Mouse (Mus musculus): ENCODE results near the gene Cryga. TPM values are rescaled to one million over a fixed set of nuclear protein-coding genes. Genes with fewer than 3 reads are reported as not detected.
A peak's percentile ranks its signal among the peaks of the same experiment; 100 is the strongest.

Cryga gene
- total and polyA plus RNA-seq, 2 experiments from 2014 or later = 0.44 TPM; not detected in 1

DNA sequence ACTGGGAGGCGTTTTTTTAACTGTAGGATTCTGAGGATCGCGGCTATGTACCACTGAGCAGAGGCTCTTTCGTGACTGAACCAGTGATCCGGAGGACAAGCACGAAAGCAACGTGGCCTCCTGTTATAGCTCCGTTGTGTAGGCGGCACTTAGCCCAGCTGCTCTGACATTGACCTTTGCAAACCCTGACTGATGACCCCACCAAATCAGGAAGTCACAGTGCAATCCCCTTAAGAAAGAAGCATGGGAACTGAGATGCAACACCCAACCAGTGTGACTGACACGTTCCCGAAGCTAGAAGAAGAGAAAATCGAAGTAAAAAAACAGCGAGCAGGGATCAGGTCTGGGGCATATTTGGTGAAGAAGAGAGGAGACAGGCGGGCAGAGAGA, 9.6 kb upstream of the Cryga start:
- no peak overlapping the region for H3K9ac ChIP-seq

DNA sequence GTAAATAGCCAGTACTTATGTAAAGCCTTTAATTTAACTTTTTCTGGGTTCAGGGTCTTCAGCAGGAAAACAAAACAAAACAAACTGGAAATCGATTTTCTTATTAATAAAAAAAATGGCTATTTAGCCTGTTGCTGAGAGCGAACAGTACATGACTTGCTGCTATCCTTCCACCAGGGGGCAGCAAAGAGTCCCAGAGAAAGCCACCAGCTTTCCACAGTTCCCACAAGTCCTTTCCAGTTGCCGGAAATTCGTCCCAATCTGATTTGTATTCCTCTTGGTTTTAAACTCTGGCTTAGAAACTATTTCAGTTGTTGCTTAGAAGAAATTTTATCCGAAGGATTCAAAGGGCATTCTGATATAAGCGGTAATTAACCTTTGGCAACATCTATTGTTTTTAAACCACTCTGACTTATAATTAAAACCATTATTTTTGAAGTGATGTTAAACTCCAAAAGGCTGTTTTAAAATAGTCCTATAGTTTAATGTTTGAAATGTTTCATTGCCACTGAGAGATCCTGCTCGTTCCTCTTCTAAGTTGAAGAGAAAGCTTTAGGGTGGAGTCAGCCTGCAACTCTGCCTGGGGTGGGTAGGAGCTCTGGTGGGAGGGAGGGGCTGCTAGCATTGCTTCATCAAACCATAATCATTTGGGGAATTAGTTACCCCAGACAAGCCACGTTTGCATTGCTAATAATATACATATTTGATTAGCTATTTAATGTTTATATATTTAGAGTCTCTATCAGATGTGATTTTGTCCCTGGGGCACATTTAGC, 9.0 kb upstream of the Cryga start:
- peak; percentile 90 for TF ChIP-seq CTCF (IDR thresholded peaks at IDR 0.05; ENCODE audit: low read depth)
- Histone ChIP-seq H3K4me3 (ENCODE audit: low read depth, low read length) (no peak overlapping the region), H3K27ac (ENCODE audit: low read depth, low read length) (no peak overlapping the region), H3K4me1 (ENCODE audit: insufficient read depth) (no peaks in the 10 kb centered on the region), H3K27me3 (ENCODE audit: insufficient read depth, low read length) (no peaks in the 10 kb centered on the region), H3K9me3 (ENCODE audit: low read length) (no peaks in the 10 kb centered on the region), H3K36me3 (ENCODE audit: insufficient read depth) (no peaks in the 10 kb centered on the region), H3K9ac (no peak overlapping the region), H3K4me2 (ENCODE audit: low read depth) (no peak overlapping the region; the same call in 1 of the 2 replicates)
- DNase-seq (peak; percentile 90), ATAC-seq (peak; percentile 84)
- WGBS = 11% methylated on average over 8 of the region's 8 CpGs

More for the DNA sequence above, 9.6 kb upstream of the Cryga start:
- no peak overlapping the region for H3K27ac ChIP-seq (ENCODE audit: low read depth, low read length)
- no peak for ATAC-seq
- H3K27me3 ChIP-seq (ENCODE audit: insufficient read depth, low read length) = no peaks in the 10 kb centered on the region
- WGBS = 77% methylated on average over 14 of the region's 14 CpGs
- no peak overlapping the region for H3K4me3 ChIP-seq (ENCODE audit: low read depth, low read length)
- H3K36me3 ChIP-seq (ENCODE audit: insufficient read depth) = no peaks in the 10 kb centered on the region
- no peak overlapping the region; the same call in 1 of the 2 replicates for H3K4me2 ChIP-seq (ENCODE audit: low read depth)
- DNase-seq = no peak
- no peaks in the 10 kb centered on the region for H3K4me1 ChIP-seq (ENCODE audit: insufficient read depth)
- H3K9me3 ChIP-seq (ENCODE audit: low read length) = no peaks in the 10 kb centered on the region
- TF ChIP-seq CTCF (IDR thresholded peaks at IDR 0.05; ENCODE audit: low read depth) = no peak

DNA sequence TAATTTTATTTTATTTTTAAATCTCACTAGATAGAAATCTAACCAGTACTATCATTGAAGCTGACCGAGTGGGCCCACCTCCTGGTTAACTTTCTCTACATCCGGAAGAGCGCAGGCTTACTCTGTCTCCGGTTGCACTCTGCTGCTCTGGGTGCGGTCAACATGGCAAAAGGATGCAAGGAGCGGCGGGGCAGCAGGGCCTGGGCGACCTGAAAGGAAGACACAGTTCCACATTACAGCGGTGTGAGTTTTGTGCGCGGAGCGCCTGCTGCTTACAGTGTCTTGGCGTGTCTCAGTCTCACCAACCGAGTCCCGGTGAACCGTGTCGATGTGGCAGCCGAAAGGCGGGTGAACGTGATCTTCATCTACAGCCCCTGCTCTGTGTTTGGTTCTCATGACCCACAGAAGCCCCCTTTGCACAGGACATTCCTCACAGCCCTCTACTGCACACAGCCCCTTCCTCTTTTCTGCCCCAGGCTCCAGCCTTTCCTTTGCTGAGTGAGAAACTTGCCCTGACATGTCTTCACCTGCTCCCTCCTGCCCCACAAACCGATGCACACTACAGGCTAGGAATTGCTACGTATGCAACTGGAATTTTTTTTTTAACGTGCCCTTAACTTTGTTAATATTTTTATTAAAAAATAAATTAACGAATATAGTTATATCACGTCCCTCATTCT, 6.7 kb upstream of the Cryga start:
- H3K4me1 ChIP-seq (ENCODE audit: insufficient read depth) = no peaks in the 10 kb centered on the region
- H3K27me3 ChIP-seq (ENCODE audit: insufficient read depth, low read length) = no peaks in the 10 kb centered on the region
- H3K27ac ChIP-seq (ENCODE audit: low read depth, low read length) = no peak overlapping the region
- H3K9ac ChIP-seq = no peak overlapping the region
- DNase-seq (no peak), ATAC-seq (no peak)
- H3K9me3 ChIP-seq (ENCODE audit: low read length) = no peaks in the 10 kb centered on the region
- no peak overlapping the region for H3K4me3 ChIP-seq (ENCODE audit: low read depth, low read length)
- H3K36me3 ChIP-seq (ENCODE audit: insufficient read depth) = no peaks in the 10 kb centered on the region
- H3K4me2 ChIP-seq (ENCODE audit: low read depth) = no peak overlapping the region
- 85% methylated on average over 25 of the region's 25 CpGs for WGBS
- no peak for TF ChIP-seq CTCF (IDR thresholded peaks at IDR 0.05; ENCODE audit: low read depth)

DNA sequence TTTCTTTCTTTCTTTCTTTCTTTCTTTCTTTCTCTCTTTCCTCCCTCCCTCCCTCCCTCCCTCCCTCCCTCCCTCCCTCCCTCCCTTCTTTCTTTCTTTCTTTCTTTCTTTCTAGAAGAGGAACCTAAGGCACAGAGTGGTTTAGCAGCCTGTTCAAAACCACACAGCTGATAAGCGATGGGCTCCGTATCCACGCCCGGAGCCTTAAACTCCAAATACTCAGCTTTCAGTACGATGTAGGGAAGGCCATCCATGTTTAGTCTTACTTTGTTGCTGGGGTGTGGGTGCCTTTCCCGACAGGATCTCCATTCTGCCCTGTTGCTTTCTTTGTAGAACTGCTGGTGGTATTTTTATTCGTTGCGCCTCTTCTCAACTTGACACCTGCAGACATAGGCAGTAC, 6.0 kb upstream of the Cryga start:
- DNase-seq = no peak
- no peaks in the 10 kb centered on the region for H3K27me3 ChIP-seq (ENCODE audit: insufficient read depth, low read length)
- H3K9me3 ChIP-seq (ENCODE audit: low read length) = no peaks in the 10 kb centered on the region
- WGBS = 91% methylated on average over 8 of the region's 8 CpGs
- TF ChIP-seq CTCF (IDR thresholded peaks at IDR 0.05; ENCODE audit: low read depth) = no peak
- no peak overlapping the region for H3K4me3 ChIP-seq (ENCODE audit: low read depth, low read length)
- H3K4me2 ChIP-seq (ENCODE audit: low read depth) = no peak overlapping the region
- no peak for ATAC-seq
- no peak overlapping the region for H3K27ac ChIP-seq (ENCODE audit: low read depth, low read length)
- no peaks in the 10 kb centered on the region for H3K4me1 ChIP-seq (ENCODE audit: insufficient read depth)
- no peaks in the 10 kb centered on the region for H3K36me3 ChIP-seq (ENCODE audit: insufficient read depth)
- no peak overlapping the region for H3K9ac ChIP-seq

DNA sequence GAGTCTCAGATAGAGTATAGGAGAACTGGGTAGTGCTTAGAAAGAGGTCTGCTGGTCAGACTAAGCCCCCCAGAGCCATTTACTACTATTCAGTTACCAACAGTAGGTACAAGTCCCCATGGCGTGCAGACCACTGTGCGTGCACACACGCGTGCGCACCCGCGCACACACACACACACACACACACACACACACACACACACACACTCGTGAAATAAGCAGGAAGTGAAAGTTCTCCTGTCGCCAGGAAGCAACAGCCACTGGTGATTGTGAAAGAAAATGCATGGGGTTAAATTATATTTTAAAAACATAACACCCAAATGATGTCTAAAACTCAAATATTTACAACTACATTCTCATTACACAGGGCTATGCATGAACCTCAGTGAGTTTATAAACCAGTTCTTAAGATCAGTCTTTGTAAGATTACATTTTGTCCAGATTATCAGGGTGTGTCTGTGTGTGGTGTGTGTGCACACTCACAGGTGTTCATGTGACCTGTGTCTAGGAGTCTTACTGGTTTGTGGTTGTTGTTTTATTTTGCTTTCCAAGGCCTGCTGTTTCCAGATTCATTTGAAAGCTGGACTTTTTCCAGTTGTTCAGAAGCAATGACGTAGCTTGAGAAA, 4.6 kb upstream of the Cryga start:
- no peak for ATAC-seq
- H3K27ac ChIP-seq (ENCODE audit: low read depth, low read length) = no peak overlapping the region
- H3K9me3 ChIP-seq (ENCODE audit: low read length) = no peaks in the 10 kb centered on the region
- H3K9ac ChIP-seq = no peak overlapping the region
- H3K4me2 ChIP-seq (ENCODE audit: low read depth) = no peak overlapping the region
- H3K4me3 ChIP-seq (ENCODE audit: low read depth, low read length) = no peak overlapping the region
- H3K36me3 ChIP-seq (ENCODE audit: insufficient read depth) = no peaks in the 10 kb centered on the region
- H3K4me1 ChIP-seq (ENCODE audit: insufficient read depth) = no peaks in the 10 kb centered on the region
- no peak for TF ChIP-seq CTCF (IDR thresholded peaks at IDR 0.05; ENCODE audit: low read depth)
- no peaks in the 10 kb centered on the region for H3K27me3 ChIP-seq (ENCODE audit: insufficient read depth, low read length)
- DNase-seq = no peak
- WGBS = 90% methylated on average over 10 of the region's 10 CpGs

DNA sequence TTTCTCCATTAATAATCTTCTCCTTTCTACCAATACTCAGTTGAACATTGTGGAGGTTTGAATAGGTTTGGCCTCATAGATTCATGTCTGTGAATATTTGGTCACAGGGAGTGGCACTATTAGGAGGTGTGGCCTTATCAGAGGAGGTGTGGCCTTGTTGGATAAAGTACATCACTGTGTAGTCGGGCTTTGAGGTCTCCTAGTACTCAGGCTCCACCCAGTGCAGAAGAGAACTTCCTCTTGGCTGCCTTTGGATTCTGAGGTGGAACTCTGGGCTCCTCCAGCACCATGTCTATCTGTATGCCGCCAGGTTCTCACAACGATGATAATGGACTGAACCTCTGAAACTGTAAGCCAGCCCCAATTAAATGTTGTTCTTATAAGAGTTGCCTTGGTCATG, 6.2 kb downstream of the Cryga start:
- no peak for TF ChIP-seq CTCF (IDR thresholded peaks at IDR 0.05; ENCODE audit: low read depth)
- DNase-seq (no peak), ATAC-seq (no peak)
- no peak overlapping the region for H3K27ac ChIP-seq (ENCODE audit: low read depth, low read length)
- H3K27me3 ChIP-seq (ENCODE audit: insufficient read depth, low read length) = no peaks in the 10 kb centered on the region
- no peak overlapping the region for H3K4me2 ChIP-seq (ENCODE audit: low read depth)
- H3K9ac ChIP-seq = no peak overlapping the region
- no peak overlapping the region for H3K4me3 ChIP-seq (ENCODE audit: low read depth, low read length)
- no peaks in the 10 kb centered on the region for H3K4me1 ChIP-seq (ENCODE audit: insufficient read depth)
- no peaks in the 10 kb centered on the region for H3K36me3 ChIP-seq (ENCODE audit: insufficient read depth)
- 90% methylated on average over 3 of the region's 3 CpGs for WGBS
- no peaks in the 10 kb centered on the region for H3K9me3 ChIP-seq (ENCODE audit: low read length)

DNA sequence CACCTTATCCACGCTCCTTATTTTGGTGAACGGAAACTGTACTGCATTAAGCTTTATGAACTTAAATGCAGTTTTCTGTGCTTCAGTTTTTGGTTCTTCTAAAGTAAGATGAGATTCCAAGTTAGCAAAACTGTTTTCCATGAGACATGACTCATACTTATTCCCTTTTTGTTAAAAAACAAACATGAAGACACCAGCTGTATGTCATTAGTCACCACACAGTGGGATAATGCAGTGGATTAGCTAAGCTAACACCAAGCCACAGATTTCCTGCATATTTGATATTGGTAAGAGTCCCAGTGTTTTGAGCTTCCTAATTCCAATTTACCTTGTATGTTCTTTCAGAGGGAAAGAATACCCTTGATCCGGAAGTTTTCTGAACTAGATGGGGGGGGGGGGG, 11.6 kb downstream of the Cryga start:
- WGBS = 89% methylated on average over 3 of the region's 3 CpGs
- H3K4me1 ChIP-seq (ENCODE audit: insufficient read depth) = no peaks in the 10 kb centered on the region
- no peak overlapping the region for H3K4me3 ChIP-seq (ENCODE audit: low read depth, low read length)
- no peak overlapping the region for H3K9ac ChIP-seq
- DNase-seq (no peak), ATAC-seq (no peak)
- no peaks in the 10 kb centered on the region for H3K9me3 ChIP-seq (ENCODE audit: low read length)
- H3K27ac ChIP-seq (ENCODE audit: low read depth, low read length) = no peak overlapping the region
- no peak for TF ChIP-seq CTCF (IDR thresholded peaks at IDR 0.05; ENCODE audit: low read depth)
- no peak overlapping the region for H3K4me2 ChIP-seq (ENCODE audit: low read depth)
- H3K36me3 ChIP-seq (ENCODE audit: insufficient read depth) = no peaks in the 10 kb centered on the region
- no peaks in the 10 kb centered on the region for H3K27me3 ChIP-seq (ENCODE audit: insufficient read depth, low read length)
